Mouse (Mus musculus): ENCODE measurements around the gene Rybp.

DNA sequence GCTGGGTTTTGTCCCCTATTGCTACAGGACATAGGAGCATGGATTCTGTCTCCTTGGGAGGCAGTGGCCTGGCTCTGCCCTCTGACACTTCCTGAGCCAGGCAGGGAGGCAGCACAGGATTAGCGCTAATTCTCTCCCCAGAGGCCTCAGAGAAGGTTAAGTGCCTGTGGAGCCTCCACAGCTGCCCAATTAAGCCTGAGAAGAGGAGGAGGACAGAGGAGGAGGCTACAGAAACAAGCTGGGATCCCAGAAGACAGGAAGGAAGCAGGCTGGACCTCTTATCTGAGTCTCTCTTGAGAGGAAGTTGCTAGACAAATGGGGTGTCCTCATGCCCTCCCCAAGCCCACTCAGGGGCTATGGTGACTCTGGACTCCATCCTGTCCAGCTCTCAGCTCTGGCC is 101.8 kb downstream of the Rybp start:
- TF ChIP-seq EP300 (optimal IDR thresholded peaks at IDR 0.05) = no peak
- no peak for TF ChIP-seq CTCF (IDR thresholded peaks at IDR 0.05; ENCODE audit: low read depth)
